Mouse (Mus musculus): Measurements from ENCODE around the gene Abtb2.

DNA sequence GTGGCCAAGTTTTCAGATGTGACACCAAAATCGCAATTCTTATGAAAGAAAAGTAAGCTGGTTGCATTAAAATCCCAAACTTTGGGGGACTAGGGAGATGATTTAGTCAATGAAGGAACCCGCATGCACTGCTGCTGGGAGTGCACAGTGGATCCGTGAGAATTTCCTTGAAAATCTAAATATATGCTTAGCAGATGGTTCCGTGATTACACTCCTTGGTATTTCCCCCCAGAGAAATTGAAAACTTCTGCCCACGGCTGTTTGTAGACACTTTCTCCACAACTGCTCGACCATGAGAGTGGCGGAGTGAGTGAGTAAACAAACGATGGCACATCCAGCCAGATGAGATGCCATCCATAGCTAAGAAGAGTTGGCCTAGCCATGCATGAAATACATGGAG, 102.8 kb downstream of the Abtb2 start:
- TF ChIP-seq POLR2A (IDR thresholded peaks at IDR 0.05; ENCODE audit: insufficient read depth, low read depth, low read length) (no peak), CTCF (IDR thresholded peaks at IDR 0.05) (no peak)
